Mouse (Mus musculus): Measurements from ENCODE around the gene Zbtb20.

Zbtb20 gene

DNA sequence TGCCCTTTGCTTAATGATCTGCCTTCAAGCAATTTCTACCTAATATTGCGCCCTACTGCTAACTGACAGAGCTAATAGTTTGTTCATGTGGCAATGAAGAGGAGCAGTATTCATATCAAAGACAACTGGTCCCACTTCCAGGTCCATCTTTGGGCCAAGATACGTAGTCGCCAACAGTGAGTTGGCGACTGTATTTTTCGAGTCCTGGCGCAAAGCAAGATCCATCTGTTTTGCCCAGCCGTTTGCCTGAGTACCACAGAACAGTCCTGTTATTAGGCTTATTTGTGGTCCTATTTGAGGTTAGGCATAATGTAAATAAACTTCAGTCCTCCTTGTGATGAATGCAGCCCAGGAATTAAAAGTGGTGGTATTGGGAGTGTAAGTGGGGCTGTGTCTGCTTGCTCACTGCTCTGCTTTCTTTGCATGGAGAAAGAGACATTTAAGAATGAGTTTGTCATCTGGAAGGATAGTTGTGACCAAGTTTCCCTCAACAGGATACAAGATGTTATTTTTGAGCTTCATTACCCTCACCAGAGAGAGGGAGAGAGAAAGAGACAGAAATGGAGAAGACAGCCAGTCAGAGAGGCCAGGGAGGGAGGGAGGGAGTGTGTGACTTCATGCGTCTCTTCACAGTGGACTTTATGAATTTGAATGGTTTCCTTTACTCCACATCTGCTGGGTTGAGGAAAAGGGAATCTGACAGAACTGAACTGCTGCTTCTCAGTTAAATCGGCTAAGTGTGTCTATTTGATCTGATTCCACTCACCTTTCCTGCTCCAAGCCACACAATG, 315.6 kb downstream of the Zbtb20 start:
- DNase-seq (ENCODE audit: low read depth, low spot score) = no peak

DNA sequence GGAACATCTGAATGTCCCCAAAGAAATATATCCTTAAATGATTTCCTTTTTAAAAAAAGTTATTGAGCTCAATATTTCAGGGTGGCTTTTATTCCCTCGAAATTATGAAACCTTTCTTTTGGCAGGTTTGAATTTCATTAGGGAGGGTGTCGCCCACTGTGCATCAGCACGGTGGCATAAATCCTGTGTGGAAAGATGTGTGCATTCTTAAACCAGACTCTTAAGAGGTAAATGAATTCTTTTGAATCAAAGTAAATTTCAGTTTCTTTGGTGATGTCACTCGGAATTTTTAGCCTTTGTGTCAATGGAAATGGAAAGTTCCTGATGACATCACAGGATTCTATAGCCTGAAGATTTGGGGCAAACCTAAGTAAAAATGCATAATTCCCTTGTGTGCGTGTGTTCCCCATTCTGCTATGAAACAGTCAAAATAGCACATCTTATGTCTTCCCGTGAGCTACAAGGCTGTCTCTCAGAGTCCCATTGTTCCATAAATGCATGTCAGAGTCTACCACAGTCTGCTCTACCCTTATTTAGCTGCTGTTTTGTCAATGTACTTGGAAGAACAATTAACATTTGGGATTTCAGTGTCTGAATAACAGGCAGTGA, 318.1 kb downstream of the Zbtb20 start:
- DNase-seq (ENCODE audit: low read depth, low spot score) = no peak

DNA sequence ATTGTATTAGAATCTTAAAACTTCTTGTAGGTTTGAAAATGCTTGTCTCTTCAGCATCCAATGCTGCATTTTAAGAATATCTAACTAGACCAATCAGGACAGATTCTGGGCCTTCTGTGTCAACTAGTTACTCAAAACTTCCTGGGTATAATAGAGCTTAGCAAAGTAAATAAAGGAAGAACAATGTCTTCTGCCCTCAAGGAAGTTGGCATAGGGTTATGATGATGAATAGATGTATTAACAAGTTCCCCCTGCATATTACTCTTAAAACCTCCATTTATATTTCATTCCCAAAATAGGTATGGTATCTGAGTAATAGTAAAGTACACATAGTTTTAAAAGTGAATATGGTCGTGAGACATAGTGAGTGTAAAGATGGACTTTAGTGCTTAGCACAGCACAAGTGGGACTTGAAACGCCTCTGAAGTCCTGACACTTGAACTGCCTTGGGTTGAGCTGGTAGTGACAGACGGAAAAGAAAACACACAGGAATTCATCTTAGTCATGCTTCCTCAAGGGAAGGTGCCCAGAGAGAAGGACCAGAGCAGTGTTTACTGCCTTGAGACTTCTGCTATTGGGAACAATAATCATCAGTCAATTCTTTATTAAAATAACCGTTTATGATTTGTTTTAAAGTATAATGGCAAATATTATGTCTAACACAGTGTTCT, 341.8 kb downstream of the Zbtb20 start:
- no peak for DNase-seq (ENCODE audit: low read depth, low spot score)

DNA sequence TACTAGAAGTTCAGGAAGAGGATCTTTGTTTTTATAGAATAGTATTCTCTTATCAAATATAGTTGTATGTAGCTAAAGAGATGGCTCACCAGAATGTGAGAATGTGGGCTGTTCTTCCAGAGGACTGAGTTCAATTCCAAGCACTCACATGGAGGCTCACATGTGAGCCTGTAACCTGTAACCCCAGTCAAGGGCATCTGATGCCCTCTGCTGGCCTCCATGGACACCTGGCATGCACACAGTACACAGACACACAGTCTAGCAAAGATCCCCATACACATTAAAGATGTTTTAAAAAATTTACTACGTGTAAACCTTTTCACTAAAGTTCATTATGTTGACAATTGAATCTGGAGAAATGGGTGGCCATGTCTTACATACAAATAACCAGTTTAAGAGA, 343.7 kb downstream of the Zbtb20 start:
- peak; percentile 2 for DNase-seq (ENCODE audit: low read depth, low spot score)

DNA sequence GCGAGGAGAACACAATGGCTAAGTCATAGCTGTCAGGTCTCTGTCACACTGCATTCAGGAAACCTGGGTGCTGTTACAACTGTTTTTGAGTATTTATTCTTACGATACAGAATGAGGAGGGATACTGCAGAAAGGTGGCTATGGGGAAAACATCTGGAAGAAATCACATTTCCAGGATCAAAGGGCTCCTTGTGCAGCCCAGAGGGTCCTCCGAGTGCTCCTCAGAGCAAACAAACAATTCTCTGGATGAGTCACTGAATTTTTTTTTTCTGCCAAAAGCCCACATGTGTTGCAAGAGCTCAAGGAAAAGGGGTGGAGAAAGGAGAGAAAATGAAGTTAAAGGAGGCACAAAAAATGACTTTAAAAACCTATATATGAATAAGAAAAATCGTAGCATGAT, 345.6 kb downstream of the Zbtb20 start:
- DNase-seq (ENCODE audit: low read depth, low spot score) = no peak

DNA sequence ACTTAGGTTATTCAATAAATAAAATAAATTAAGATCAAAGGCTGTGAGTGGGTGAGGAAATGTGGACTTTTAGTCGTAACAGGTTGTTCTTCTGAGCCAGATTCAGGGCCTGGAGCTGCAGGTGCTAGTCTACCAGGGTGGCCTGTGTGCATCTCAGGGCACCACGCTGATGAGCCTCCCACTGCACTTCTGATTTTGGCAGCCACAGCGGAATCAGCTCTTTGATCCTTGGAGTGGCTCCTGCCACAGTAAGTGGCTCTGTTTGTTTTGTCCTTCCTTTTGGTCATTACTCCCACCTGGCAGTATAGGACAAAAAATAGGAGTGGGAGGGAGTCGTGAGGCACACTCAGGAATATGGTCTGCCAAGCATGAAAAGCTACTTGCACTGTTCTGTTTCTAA, 354.6 kb downstream of the Zbtb20 start:
- DNase-seq (ENCODE audit: low read depth, low spot score) = no peak

DNA sequence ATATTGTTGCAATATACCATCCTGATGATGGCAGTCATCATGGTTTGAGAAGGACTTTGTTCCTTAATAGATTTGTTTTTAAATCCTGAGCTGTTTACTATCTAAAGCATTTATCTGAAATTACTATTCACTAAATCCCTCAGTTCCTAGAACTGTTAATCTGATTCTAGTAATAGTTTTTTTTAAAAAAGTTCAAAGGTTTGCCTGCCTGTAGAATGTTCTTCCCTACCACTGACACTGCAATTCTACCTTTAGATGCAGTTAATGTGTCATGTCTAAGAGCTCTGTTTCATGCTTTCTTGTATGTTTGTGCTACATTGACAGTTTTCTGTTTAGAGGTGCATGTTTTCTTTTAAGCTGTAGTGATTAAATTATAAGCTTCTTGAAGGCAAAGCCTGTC, 358.6 kb downstream of the Zbtb20 start:
- DNase-seq (ENCODE audit: low read depth, low spot score) = no peak

DNA sequence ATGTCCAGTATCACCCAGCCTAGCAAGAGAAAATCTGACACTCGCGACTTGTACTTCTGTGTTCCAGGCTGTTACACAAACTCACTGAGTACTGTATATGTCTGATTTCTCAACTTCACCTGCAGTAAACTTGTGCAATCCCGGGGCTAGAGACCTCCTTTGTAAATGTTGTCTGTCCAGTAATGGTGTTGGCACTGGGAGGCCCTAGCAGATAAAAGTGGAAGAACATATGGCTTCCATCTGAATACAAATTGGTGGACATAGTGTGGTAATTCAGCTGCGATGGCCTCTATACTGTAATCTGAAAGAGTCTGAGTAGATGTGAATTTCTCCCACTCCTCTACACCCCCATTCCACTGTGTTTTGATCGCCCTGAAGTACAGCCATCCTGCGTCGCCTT, 359.6 kb downstream of the Zbtb20 start:
- DNase-seq (ENCODE audit: low read depth, low spot score) = no peak

DNA sequence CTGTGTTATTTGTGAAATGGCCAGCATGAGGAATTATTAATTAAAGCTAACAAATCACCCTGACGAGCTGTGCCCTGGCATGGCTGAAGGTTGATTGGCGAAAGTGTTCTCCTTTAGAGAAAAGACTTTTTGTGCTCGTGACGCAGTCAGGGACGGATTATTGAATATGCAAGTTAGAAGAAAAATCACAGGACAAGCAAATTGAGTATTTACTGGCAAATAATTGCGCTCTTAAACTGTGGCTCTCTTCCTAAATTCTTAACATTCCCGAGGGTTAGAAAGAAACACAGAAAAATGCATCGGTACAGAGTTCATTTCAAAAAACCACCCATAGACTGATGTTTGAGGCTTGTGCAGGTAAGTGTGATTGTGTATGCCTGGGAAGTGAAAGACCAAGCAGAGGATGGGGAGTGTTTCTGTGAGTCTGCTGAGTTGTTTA, 360.1 kb downstream of the Zbtb20 start:
- DNase-seq (ENCODE audit: low read depth, low spot score) = no peak

DNA sequence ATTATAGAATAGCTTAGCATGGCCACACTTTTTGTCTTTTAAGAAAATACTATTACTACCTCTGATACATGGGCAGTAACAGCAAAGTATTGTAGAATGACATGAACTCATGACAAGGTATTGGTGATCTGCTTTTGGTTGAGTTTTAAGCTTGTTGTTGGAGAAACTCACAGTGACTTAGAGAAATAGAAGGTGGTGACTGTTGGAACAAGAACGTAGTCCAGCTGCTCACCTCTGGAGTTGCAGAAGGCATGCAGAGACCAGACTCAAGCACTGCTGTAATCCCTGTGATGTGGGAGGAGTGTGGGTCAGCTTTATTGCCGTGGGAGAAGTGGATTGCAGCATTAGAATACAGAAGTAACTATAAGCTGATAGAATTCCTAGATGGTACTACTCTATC, 361.9 kb downstream of the Zbtb20 start:
- DNase-seq (ENCODE audit: low read depth, low spot score) = no peak

DNA sequence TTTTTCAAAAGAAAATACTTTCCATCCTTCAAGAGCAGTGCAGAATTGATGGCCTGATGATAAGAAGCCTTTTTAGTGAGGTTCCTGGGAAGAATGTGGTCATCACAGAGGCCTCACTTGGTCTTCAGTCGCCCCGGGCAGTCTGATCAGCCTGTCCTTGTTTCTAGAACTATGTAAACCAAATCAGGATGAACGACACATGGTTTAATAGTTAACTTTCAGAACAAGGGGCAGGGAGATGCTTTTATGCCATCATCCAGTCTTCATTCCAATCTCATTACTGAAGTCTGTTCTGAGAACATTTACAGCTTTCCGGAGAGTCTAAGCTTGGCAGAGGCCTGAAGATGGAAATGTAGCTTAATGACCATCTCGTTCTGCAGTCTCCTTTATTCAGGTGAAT, 371.3 kb downstream of the Zbtb20 start:
- DNase-seq (ENCODE audit: low read depth, low spot score) = no peak

DNA sequence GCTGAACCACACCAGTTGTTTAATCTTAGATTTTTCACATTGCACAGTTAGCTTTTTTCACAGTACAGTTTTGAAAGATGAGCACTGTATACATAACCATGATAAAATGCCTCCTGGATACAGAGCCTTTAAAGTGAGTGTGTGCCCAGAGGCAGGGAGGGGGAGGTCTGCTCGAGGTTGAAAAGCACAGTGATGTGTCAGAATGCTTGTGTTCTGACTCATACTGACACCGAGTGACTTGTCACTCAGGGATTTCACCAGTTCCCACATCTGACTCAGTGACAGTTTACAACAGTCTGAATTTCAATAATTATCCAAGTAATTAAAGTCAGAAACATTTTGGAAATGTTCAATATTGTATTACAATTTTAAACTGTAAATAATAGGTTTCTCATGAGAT, 377.4 kb downstream of the Zbtb20 start:
- DNase-seq (ENCODE audit: low read depth, low spot score) = no peak

DNA sequence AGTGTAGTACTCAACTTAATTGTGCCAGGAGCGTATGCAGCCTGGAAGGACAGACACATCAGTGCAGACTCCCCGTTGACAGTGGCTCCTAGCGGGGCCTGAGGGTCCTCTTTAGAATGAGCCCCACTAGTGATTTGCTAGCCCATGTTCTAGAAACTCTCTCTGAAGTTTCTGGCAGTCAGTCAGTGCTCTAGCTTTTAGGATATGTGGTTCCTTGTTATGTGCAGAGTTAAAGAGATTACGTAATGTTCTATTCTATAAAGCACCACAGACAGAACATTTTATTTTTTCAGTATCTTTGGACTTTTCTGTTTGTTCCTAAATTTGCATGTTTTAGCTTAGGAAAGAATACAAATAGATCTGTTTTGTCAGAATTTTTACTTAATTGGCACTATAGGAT, 378.1 kb downstream of the Zbtb20 start:
- DNase-seq (ENCODE audit: low read depth, low spot score) = no peak

DNA sequence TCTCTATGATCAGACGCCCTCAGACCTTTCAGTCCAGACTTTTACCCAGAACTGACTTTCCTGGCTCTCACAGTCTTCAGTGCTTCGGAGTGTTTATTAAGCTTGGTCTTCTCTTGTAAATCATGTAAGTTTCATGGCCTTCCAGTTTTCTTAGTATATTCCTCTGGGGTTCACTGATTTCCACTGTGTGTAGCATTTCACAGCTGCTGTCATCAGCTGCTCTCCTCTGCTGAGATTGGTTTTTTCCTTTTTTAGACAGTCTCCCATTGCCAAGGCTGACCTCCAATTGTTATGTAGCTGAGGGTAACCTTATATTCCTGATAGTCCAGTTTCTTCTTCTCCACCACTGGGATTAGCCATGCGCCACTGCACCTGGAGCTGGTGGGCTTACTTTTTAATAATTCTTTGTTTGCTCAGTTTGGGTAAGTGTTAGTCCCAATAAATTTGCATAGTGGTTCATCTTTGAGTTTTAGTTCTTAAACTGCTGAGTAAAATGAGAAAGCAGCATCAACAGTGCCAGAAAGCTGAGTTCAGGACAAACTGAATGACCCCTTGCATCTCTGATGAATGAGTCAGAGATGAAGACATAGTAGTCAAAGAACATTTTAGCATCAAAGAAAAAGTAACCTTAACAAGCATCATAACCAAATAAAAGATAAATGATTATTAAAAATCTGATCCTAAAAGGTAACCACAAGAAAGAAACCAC, 380.7 kb downstream of the Zbtb20 start:
- no peak for DNase-seq (ENCODE audit: low read depth, low spot score)

DNA sequence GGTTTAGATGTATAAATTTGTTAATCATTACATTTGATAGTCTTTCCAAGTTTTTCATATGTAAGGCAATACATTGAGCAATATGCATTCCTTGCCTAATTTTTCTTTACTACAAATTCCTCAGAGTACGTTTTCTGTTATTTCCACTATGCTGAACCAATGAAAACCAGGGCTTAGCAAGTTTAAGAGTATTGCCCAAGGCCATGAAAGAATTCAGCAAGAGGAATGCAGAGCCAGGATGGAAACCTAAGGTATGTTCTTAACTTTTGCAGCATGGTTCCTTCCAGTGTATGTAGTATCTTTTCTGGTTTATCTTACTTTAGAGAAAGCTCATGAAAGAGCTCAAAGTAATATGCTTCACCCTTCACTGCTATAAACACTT, 381.2 kb downstream of the Zbtb20 start:
- no peak for DNase-seq (ENCODE audit: low read depth, low spot score)

DNA sequence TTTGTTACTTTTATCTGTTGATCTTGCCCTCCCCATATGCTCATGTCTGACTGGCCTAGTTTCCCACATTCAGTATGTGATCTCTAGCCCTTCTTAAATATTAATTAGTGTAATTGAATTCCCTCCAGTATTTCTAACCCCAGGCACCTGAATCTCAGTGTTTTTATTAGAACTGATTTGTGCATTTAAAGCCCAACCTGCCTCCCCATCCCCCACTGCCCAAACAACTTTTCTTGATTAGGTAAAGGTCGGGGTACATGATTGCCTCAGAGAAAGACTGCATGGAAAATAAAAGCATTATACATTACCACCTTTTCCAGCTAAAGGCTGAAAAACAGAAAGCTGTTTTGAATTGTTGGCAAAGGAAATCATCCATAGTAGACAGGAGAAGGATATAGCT, 383.8 kb downstream of the Zbtb20 start:
- DNase-seq (ENCODE audit: low read depth, low spot score) = no peak

DNA sequence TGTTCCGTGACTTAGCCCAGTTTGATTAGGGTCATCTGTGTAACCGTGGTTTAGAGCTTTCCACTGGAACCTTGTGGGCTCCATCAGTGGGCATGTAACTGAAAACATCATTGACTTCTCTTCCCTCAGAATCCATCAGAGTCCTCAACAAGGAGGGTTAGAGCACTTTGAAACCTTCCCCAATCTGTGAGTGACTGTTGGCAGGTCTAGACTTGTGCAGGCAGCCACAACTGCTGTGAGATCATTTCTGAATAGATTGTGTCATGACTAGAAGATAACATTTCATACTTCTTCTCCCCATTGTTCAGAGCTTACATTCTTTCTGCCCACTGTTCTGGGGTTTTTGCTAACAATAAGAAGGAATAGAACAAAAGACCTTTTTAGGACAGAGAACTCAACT, 385.2 kb downstream of the Zbtb20 start:
- DNase-seq (ENCODE audit: low read depth, low spot score) = no peak

DNA sequence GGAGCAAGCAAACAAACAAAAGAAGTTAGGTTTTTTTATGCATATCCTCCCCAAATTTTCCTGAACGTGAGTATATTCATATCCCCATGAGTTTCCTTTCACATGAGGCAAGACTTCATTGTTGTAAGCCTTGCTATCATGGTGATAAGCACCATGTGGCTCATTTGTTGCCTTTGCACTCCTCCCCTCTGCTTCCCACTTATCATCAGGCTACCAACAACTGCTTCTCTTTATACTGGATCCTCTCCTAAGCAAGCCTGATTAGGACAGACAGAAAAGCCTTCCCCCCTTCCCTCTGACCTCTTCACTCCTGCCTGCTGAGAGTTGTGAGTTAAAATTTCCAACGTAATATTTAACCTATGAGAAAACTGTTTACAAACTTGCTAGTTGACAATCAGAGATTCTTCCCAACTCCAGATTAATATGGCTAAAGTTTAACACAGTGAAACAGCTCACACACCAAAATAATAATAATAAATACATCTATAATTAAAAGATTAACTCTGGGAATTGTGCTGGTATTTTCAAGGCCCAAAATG, 398.4 kb downstream of the Zbtb20 start:
- no peak for DNase-seq (ENCODE audit: low read depth, low spot score)

DNA sequence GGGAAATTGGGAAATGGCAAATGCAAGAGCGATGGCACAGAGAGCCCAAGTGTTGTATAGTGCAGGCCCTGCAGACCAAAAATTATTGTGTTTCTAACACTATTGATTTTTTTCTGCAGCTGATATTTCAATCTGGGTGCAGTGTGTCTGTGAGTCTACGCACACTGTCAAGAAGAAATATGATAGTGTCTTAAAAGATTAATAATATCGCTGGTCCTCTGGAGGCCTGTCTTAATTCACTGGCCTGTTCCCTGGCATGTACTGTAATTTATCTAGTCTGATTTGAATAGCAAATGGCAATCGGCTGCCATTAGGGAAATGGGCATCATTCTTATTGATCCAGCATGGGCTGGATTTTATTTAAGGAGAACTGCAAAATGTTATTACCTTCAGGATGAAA, 401.1 kb downstream of the Zbtb20 start:
- DNase-seq (ENCODE audit: low read depth, low spot score) = no peak

DNA sequence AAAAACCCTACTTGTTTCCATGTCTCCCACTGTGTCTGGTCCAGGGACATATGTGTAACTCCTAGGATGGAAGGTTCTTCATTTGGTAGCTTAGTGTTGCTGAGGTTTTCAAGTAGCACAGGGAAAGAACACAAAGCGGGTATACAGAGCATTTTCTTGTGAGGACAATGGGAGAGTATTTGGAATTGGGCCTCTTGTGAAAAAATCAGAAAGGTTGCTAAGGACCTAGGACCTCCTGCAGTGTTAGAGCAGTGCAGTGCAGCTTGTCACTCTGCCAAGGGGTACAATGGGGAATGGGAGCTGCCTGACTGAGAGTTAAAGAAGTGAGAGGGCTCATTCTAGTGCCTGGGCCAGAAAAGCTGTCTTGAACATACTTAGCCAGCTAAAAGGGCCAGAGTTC, 410.6 kb downstream of the Zbtb20 start:
- DNase-seq (ENCODE audit: low read depth, low spot score) = no peak

DNA sequence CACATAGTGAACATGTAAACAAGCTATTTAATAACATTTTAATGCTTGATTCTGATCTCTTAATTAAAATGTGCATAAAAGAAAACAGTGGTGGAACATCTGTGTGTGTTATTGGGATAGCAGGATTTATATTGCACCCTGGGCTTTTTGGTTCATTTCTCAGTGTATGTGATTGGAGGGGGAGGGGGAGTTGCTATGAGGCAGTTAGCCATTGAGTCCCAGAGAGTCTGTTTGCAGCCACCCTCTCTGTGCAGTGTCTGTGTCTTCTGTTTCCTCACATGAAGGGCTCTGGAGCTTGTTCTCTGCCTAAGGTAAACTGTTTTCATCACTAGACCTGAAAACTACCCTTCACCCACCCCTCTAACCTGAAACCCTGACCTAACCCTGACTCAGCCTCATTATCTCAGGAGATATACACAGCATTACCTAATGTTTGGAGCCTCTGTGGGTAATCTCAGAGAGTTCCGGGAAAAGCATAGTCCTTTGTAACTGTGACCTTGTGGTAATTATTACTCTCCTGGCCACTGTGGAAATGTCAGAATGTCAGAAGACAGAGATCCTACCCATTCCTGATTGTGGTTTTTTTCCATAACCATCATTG, 411.2 kb downstream of the Zbtb20 start:
- DNase-seq (ENCODE audit: low read depth, low spot score) = no peak

DNA sequence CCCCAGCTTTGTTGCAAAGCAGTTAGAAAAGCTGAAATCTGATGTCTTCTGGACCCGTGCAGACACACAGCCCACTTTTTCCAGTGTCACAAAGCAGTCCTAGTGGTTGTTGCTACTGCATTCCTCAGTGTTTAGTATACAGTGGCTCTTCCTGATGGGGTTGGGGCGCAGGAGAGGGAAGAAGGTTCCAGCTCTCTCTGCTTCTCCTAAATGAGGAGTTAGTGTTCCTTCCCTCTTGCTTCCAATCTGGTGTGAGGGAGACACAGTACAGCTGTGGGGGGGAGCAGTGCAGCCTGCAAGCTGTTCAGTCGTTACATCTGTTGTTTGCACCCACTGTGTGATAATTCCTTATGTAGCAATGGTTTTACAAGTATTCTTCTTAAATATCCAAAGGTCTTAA, 415.7 kb downstream of the Zbtb20 start:
- no peak for DNase-seq (ENCODE audit: low read depth, low spot score)

Measured in ZHBTc4 (cell line).